Mouse (Mus musculus) MEL (cell line): Measurements from ENCODE around the gene Pgpep1. TPM values are rescaled to one million over a fixed set of nuclear protein-coding genes. Genes with fewer than 3 reads are reported as not detected.

Experiments
- DNase-seq: peaks from one replicate; pipeline ENCODE4 v3.0.0; 2011; ENCODE audit warnings: low read depth, low spot score
- H3K27ac ChIP-seq: 2 replicates; pipeline ENCODE4 v1.5.1; 2012; ENCODE audit warnings: low read depth, mild to moderate bottlenecking, control low read depth, low read length, moderate library complexity; ENCODE audit not compliant: control insufficient read depth
- H3K27me3 ChIP-seq, 2 experiments: fragments of 150-350 bp in 1 of 2; sonication (generic) in 1 of 2; 2 replicates each; pipeline ENCODE4 v1.6.1; 2012; ENCODE audit warnings: low read length in 2 of 2, mild to moderate bottlenecking in 2 of 2, improper control_type of control experiment in 1 of 2, moderate library complexity in 1 of 2; ENCODE audit not compliant: insufficient read depth in 2 of 2, control insufficient read depth in 1 of 2
- H3K36me3 ChIP-seq, 2 experiments: 2 replicates each; pipeline ENCODE4 v1.6.1; 2012 to 2014; ENCODE audit warnings: low read length in 2 of 2, improper control_type of control experiment in 1 of 2, inconsistent platforms in 1 of 2, mild to moderate bottlenecking in 1 of 2; ENCODE audit not compliant: insufficient read depth in 2 of 2, control insufficient read depth in 1 of 2
- H3K4me1 ChIP-seq, 2 experiments: fragments of 150-350 bp in 1 of 2; sonication (generic) in 1 of 2; 2 replicates each; pipeline ENCODE4 v1.6.1; 2012; ENCODE audit warnings: low read length in 2 of 2, improper control_type of control experiment in 1 of 2, mild to moderate bottlenecking in 1 of 2; ENCODE audit not compliant: insufficient read depth in 2 of 2, control insufficient read depth in 1 of 2
- H3K4me3 ChIP-seq, 2 experiments: fragments of 150-350 bp in 1 of 2; sonication (generic) in 1 of 2; 2 replicates each; pipeline ENCODE4 v1.5.1; 2012; ENCODE audit warnings: low read depth in 2 of 2, low read length in 2 of 2, mild to moderate bottlenecking in 2 of 2, moderate library complexity in 2 of 2, control low read depth in 1 of 2, improper control_type of control experiment in 1 of 2; ENCODE audit not compliant: control insufficient read depth in 1 of 2, insufficient read depth in 1 of 2
- H3K79me2 ChIP-seq: 2 replicates; pipeline ENCODE4 v1.6.1; 2012; ENCODE audit warnings: mild to moderate bottlenecking, low read length, moderate library complexity; ENCODE audit not compliant: control insufficient read depth, poor library complexity, insufficient read depth
- H3K9ac ChIP-seq: 2 replicates; pipeline ENCODE4 v1.6.1; 2012; ENCODE audit warnings: low read depth, mild to moderate bottlenecking, control low read depth, low read length, moderate library complexity; ENCODE audit not compliant: control insufficient read depth, poor library complexity, severe bottlenecking
- H3K9me3 ChIP-seq: fragments of 150-350 bp; sonication (generic); replicated peaks from 2 replicates; pipeline ENCODE4 v1.6.1; 2012; ENCODE audit warnings: mild to moderate bottlenecking, low read length, improper control_type of control experiment, moderate library complexity; ENCODE audit not compliant: insufficient read depth
- BHLHE40 ChIP-seq: IDR thresholded peaks from 2 replicates; pipeline ENCODE4 v1.6.1; 2012; ENCODE audit warnings: low read depth, mild to moderate bottlenecking, inconsistent platforms, low read length, improper control_type of control experiment, borderline replicate concordance
- CHD1 ChIP-seq: IDR thresholded peaks from 2 replicates; pipeline ENCODE4 v1.6.1; 2012; ENCODE audit warnings: low read depth, mild to moderate bottlenecking, inconsistent platforms, low read length, improper control_type of control experiment
- ELF1 ChIP-seq: IDR thresholded peaks from 2 replicates; pipeline ENCODE4 v1.6.1; 2014; ENCODE audit warnings: low read depth, mild to moderate bottlenecking, inconsistent platforms, low read length, improper control_type of control experiment, moderate library complexity
- EP300 ChIP-seq, 2 experiments: IDR thresholded peaks; 2 replicates each; pipeline ENCODE4 v1.6.1; 2011; ENCODE audit warnings: improper control_type of control experiment in 2 of 2, low read length in 2 of 2, low read depth in 1 of 2, mild to moderate bottlenecking in 1 of 2
- ETS1 ChIP-seq: IDR thresholded peaks from 2 replicates; pipeline ENCODE4 v1.6.1; 2012; ENCODE audit warnings: low read depth, mild to moderate bottlenecking, inconsistent platforms, low read length, improper control_type of control experiment, moderate library complexity
- HCFC1 ChIP-seq: IDR thresholded peaks from 2 replicates; pipeline ENCODE4 v1.6.1; 2012; ENCODE audit warnings: low read depth, mild to moderate bottlenecking, inconsistent platforms, low read length, improper control_type of control experiment, moderate library complexity
- KAT2A ChIP-seq: conservative IDR thresholded peaks from 2 replicates; pipeline ENCODE4 v1.6.1; 2012; ENCODE audit warnings: low read depth, low read length, improper control_type of control experiment, inconsistent platforms
- MAFK ChIP-seq: IDR thresholded peaks from 2 replicates; pipeline ENCODE4 v1.6.1; 2011; ENCODE audit warnings: low read depth, mild to moderate bottlenecking, low read length, improper control_type of control experiment, borderline replicate concordance
- MAX ChIP-seq: IDR thresholded peaks from 2 replicates; pipeline ENCODE4 v1.6.1; 2011; ENCODE audit warnings: low read length, improper control_type of control experiment
- MAZ ChIP-seq: IDR thresholded peaks from 2 replicates; pipeline ENCODE4 v1.6.1; 2012; ENCODE audit warnings: low read depth, mild to moderate bottlenecking, inconsistent platforms, low read length, improper control_type of control experiment
- NRF1 ChIP-seq: IDR thresholded peaks from 2 replicates; pipeline ENCODE4 v1.6.1; 2014; ENCODE audit warnings: low read depth, mild to moderate bottlenecking, inconsistent platforms, low read length, improper control_type of control experiment, moderate library complexity; ENCODE audit not compliant: poor library complexity, insufficient read depth, severe bottlenecking
- POLR2A ChIP-seq, 2 experiments: IDR thresholded peaks; 2 replicates each; pipeline ENCODE4 v1.6.1; 2011 to 2012; ENCODE audit warnings: low read length in 2 of 2, mild to moderate bottlenecking in 2 of 2, control low read depth in 1 of 2, improper control_type of control experiment in 1 of 2, low read depth in 1 of 2, moderate library complexity in 1 of 2; ENCODE audit not compliant: control insufficient read depth in 1 of 2, insufficient read depth in 1 of 2, poor library complexity in 1 of 2
- POLR2AphosphoS5 ChIP-seq: IDR thresholded peaks from 2 replicates; pipeline ENCODE4 v1.6.1; 2012; ENCODE audit warnings: low read depth, borderline replicate concordance, mild to moderate bottlenecking, inconsistent platforms, low read length, moderate library complexity, mixed read lengths
- TAL1 ChIP-seq: IDR thresholded peaks from 2 replicates; pipeline ENCODE4 v1.6.1; 2012; ENCODE audit warnings: mild to moderate bottlenecking, inconsistent platforms, low read length, moderate library complexity, mixed read lengths
- TCF12 ChIP-seq: IDR thresholded peaks from 2 replicates; pipeline ENCODE4 v1.6.1; 2014; ENCODE audit warnings: low read depth, mild to moderate bottlenecking, inconsistent platforms, low read length, improper control_type of control experiment, moderate library complexity
- UBTF ChIP-seq: IDR thresholded peaks from 2 replicates; pipeline ENCODE4 v1.6.1; 2012; ENCODE audit warnings: low read depth, mild to moderate bottlenecking, inconsistent platforms, low read length, improper control_type of control experiment, moderate library complexity, borderline replicate concordance; ENCODE audit not compliant: insufficient read depth
- USF2 ChIP-seq, 2 experiments: IDR thresholded peaks; 2 replicates each; pipeline ENCODE4 v1.6.1; 2011 to 2012; ENCODE audit warnings: improper control_type of control experiment in 2 of 2, low read length in 2 of 2, borderline replicate concordance in 1 of 2, inconsistent platforms in 1 of 2, low read depth in 1 of 2, mild to moderate bottlenecking in 1 of 2; ENCODE audit not compliant: insufficient read depth in 1 of 2
- ZMIZ1 ChIP-seq: IDR thresholded peaks from 2 replicates; pipeline ENCODE4 v1.6.1; 2012; ENCODE audit warnings: low read depth, mild to moderate bottlenecking, inconsistent platforms, low read length, improper control_type of control experiment, moderate library complexity
- ZNF384 ChIP-seq: IDR thresholded peaks from 2 replicates; pipeline ENCODE4 v1.6.1; 2012; ENCODE audit warnings: low read depth, mild to moderate bottlenecking, inconsistent platforms, low read length, improper control_type of control experiment
- polyA plus RNA-seq, 2 experiments: library from polyadenylated mRNA; stranded (reverse) in 1 of 2; unstranded in 1 of 2; fragments of >175 nt in 1 of 2; fragments of >200 nt in 1 of 2; gene quantifications; 2 replicates each; pipeline versions ENCODE4 v1.2.1 to v1.2.4; 2012; ENCODE audit warnings: low replicate concordance in 2 of 2, low read depth in 1 of 2; ENCODE audit not compliant: insufficient read length in 2 of 2, insufficient read depth in 1 of 2, missing spikeins in 1 of 2
- total RNA-seq: library from RNA; depleted of rRNA; stranded (reverse); fragments of 300-350 nt; gene quantifications from 2 replicates; pipeline ENCODE4 v1.2.3, GENCODE M21; 2012

Gene Pgpep1
- total and polyA plus RNA-seq, 3 experiments = 12.6 to 19.5 TPM; not detected in 1

- peaks cover 4% of the 10 kb centered on the region; the same call in 1 of the 2 replicates for H3K79me2 ChIP-seq
- H3K4me1 ChIP-seq = peaks cover 2 to 32% of the 10 kb centered on the region in 2 experiments
- DNase-seq = no peak
- peaks cover 0 to 15% of the 10 kb centered on the region in 2 experiments; a peak in 2 of 4 replicates for H3K36me3 ChIP-seq
- no peaks in the 10 kb centered on the region for H3K9me3 ChIP-seq
- no peaks in the 10 kb centered on the region for H3K27me3 ChIP-seq
- no peak overlapping the region for H3K4me3 ChIP-seq
- no peak for TF ChIP-seq TCF12
- TF ChIP-seq KAT2A = no peak
- no peak for TF ChIP-seq CHD1
- TF ChIP-seq ETS1 = no peak
- no peak overlapping the region for H3K27ac ChIP-seq
- H3K9ac ChIP-seq = no peak overlapping the region
These were observed 44.9 kb downstream of the Pgpep1 start for GRCm38 (mm10) chr8:70615281-70615680.

GRCm38 (mm10) chr8:70614469-70614868 lies 45.7 kb downstream of the Pgpep1 start:
- Histone ChIP-seq H3K79me2 (peaks cover 5% of the 10 kb centered on the region; the same call in 1 of the 2 replicates), H3K4me1 (peaks cover 2 to 29% of the 10 kb centered on the region in 2 experiments), H3K9me3 (no peaks in the 10 kb centered on the region), H3K27me3 (no peaks in the 10 kb centered on the region), H3K36me3 (peaks cover 0 to 15% of the 10 kb centered on the region in 2 experiments; a peak in 2 of 4 replicates), H3K9ac (no peak overlapping the region), H3K27ac (no peak overlapping the region), H3K4me3 (no peak overlapping the region)
- no peak for DNase-seq
- no peak for TF ChIP-seq MAZ

DNA sequence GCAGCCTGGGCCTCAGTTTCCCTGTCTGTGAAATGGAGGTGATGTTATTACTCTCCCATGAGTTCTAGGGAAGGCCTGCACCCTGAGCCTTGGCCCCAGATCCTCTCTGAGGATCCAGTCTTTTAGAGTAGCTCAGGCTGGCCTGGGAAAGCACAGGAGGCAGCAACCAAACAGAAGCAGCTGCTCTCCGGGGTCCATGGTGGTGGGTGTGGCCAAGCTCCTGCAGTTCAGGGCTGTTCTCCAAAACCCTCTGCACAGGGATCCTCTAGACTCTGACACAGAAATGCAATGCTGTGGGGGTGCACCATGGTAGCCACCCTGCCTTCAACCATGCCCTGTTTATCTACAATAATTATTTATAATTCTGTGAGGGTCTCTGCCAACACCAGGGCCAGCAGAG lies 46.4 kb downstream of the Pgpep1 start:
- no peaks in the 10 kb centered on the region for H3K9me3 ChIP-seq
- peaks cover 0 to 15% of the 10 kb centered on the region in 2 experiments; a peak in 2 of 4 replicates for H3K36me3 ChIP-seq
- H3K27ac ChIP-seq = no peak overlapping the region
- no peak overlapping the region for H3K9ac ChIP-seq
- no peak for TF ChIP-seq TAL1
- H3K79me2 ChIP-seq = peaks cover 5% of the 10 kb centered on the region; the same call in 1 of the 2 replicates
- no peak overlapping the region for H3K4me3 ChIP-seq
- DNase-seq = no peak
- no peaks in the 10 kb centered on the region for H3K27me3 ChIP-seq
- peaks cover 2 to 32% of the 10 kb centered on the region in 2 experiments for H3K4me1 ChIP-seq

DNA sequence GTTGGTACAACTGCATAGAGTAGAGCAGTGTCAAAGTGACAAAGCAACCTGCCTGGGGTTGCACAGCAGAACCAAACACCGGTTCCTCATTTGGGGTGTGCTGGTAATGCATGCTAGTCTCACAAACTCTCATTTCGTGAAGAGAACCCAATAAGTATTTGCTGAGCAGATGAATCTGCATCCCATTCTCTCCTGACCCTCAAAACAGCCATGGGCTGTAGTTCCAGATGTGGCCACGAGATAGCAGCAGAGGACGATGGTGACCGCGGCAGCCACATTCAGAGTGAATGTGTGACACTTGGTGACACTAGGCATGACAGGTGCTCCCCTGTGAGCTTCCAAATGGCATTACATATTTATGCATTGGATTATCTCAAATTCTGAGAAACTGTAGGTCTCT lies 48.3 kb downstream of the Pgpep1 start:
- H3K36me3 ChIP-seq = peaks cover 0 to 8% of the 10 kb centered on the region in 2 experiments; a peak in 2 of 4 replicates
- peak; percentile 94 for DNase-seq
- H3K9me3 ChIP-seq = no peaks in the 10 kb centered on the region
- H3K27ac ChIP-seq = peak overlapping the region; percentile 79
- peaks cover 17% of the 10 kb centered on the region for H3K79me2 ChIP-seq
- peak overlapping the region; percentile 74 to 92 for H3K4me3 ChIP-seq
- H3K4me1 ChIP-seq = peaks cover 2 to 17% of the 10 kb centered on the region in 2 experiments
- H3K9ac ChIP-seq = peak overlapping the region; percentile 81
- H3K27me3 ChIP-seq = no peaks in the 10 kb centered on the region
- peak; percentile 33; the same call in 1 of the 2 replicates for TF ChIP-seq NRF1
- TF ChIP-seq UBTF = no peak
- TF ChIP-seq EP300 (IDR thresholded peaks at IDR 0.05; ENCODE audit: low read depth in 1 of 2, low read length in 2 of 2) = 0 out of 4 replicates have a peak, but pooled peaks of 1 of the 2 experiments have one; percentile 17
- TF ChIP-seq HCFC1 = peak; percentile 16; the same call in 1 of the 2 replicates
- no peak for TF ChIP-seq ZNF384
- peak; percentile 78 for TF ChIP-seq MAX
- no peak for TF ChIP-seq ZMIZ1
- TF ChIP-seq ELF1 = no peak
- no peak for TF ChIP-seq POLR2A (IDR thresholded peaks at IDR 0.05; ENCODE audit: control insufficient read depth in 1 of 2, insufficient read depth in 1 of 2, low read depth in 1 of 2, low read length in 2 of 2, poor library complexity in 1 of 2)
- TF ChIP-seq BHLHE40 = peak; percentile 60; the same call in 1 of the 2 replicates
- no peak for TF ChIP-seq POLR2AphosphoS5
- peak; percentile 62 for TF ChIP-seq MAFK
- no peak for TF ChIP-seq KAT2A
- TF ChIP-seq USF2 (IDR thresholded peaks at IDR 0.05; ENCODE audit: borderline replicate concordance in 1 of 2, insufficient read depth in 1 of 2, low read depth in 1 of 2, low read length in 2 of 2) = no peak
